Mouse (Mus musculus) heart, embryonic 14.5 days (tissue): ENCODE measurements around the gene Nat8f4. TPM values are rescaled to one million over a fixed set of nuclear protein-coding genes. Genes with fewer than 3 reads are reported as not detected.
"Not testable (repeated sequence)": the region's sequence is repeated elsewhere in the genome, so short reads cannot be mapped to it uniquely, and the experiment has no call there.

ENCODE experiments used
- ATAC-seq: fragments of 200-750 bp; cut with Nextera tagmentation; 2 replicates; pipeline ENCODE4 v1.8.0; 2017; ENCODE audit warnings: low read depth, moderate TSS enrichment; ENCODE audit not compliant: insufficient number of reproducible peaks, insufficient read depth, low FRiP score
- H3K27ac ChIP-seq, 2 experiments: fragments of 200-500 bp in 1 of 2; fragments of 300-500 bp in 1 of 2; sonication (generic) in 1 of 2; replicated peaks in 1 of 2; 2 replicates each; pipeline ENCODE4 v1.5.1; 2012 to 2014; ENCODE audit warnings: low read depth in 2 of 2, low read length in 2 of 2, control low read depth in 1 of 2, mild to moderate bottlenecking in 1 of 2, mixed read lengths in 1 of 2; ENCODE audit not compliant: control insufficient read depth in 1 of 2, insufficient read depth in 1 of 2
- H3K27me3 ChIP-seq: fragments of 300-500 bp; sonication (generic); 2 replicates; pipeline ENCODE4 v1.6.1; 2014; ENCODE audit warnings: mild to moderate bottlenecking, low read length, control low read depth; ENCODE audit not compliant: control insufficient read depth, insufficient read depth
- H3K36me3 ChIP-seq: fragments of 300-500 bp; sonication (generic); 2 replicates; pipeline ENCODE4 v1.6.1; 2014; ENCODE audit warnings: mild to moderate bottlenecking, control low read depth, low read length, mixed read lengths; ENCODE audit not compliant: control insufficient read depth, insufficient read depth
- H3K4me1 ChIP-seq, 2 experiments: fragments of 200-500 bp in 1 of 2; fragments of 300-500 bp in 1 of 2; sonication (generic) in 1 of 2; 2 replicates each; pipeline ENCODE4 v1.6.1; 2012 to 2014; ENCODE audit warnings: low read length in 2 of 2, control low read depth in 1 of 2, mixed read lengths in 1 of 2; ENCODE audit not compliant: control insufficient read depth in 2 of 2, insufficient read depth in 2 of 2
- H3K4me2 ChIP-seq: fragments of 300-500 bp; sonication (generic); 2 replicates; pipeline ENCODE4 v1.6.1; 2014; ENCODE audit warnings: mild to moderate bottlenecking, low read length
- H3K4me3 ChIP-seq, 2 experiments: fragments of 200-500 bp in 1 of 2; fragments of 300-500 bp in 1 of 2; sonication (generic) in 1 of 2; 2 replicates each; pipeline ENCODE4 v1.5.1; 2012 to 2014; ENCODE audit warnings: low read length in 2 of 2, mild to moderate bottlenecking in 2 of 2, control low read depth in 1 of 2, low read depth in 1 of 2, moderate library complexity in 1 of 2; ENCODE audit not compliant: control insufficient read depth in 1 of 2, insufficient read depth in 1 of 2
- H3K9ac ChIP-seq: fragments of 300-500 bp; sonication (generic); 2 replicates; pipeline ENCODE4 v1.6.1; 2014; ENCODE audit warnings: mild to moderate bottlenecking, low read length
- H3K9me3 ChIP-seq: fragments of 300-500 bp; sonication (generic); 2 replicates; pipeline ENCODE4 v1.6.1; 2016; ENCODE audit warnings: low read length, control low read depth; ENCODE audit not compliant: control insufficient read depth
- WGBS: fragments of 180-500 bp; shearing (Covaris S2); extraction: QIAGEN DNeasy Blood & Tissue Kit; methylation state at CpG from one replicate; pipeline ENCODE4 v1.1.7; 2014; 5-methylcytosine and 5-hydroxymethylcytosine counted together
- polyA plus RNA-seq: library from polyadenylated mRNA; unstranded; fragments of >200 nt; fragmentation: Nextera tagmentation; extraction: Ambion mirVana; gene quantifications from 2 replicates; pipeline ENCODE4 v1.2.1, GENCODE M21; 2014

Gene Nat8f4
- polyA plus RNA-seq, 1 experiment from 2014 or later: 2.6 TPM

DNA sequence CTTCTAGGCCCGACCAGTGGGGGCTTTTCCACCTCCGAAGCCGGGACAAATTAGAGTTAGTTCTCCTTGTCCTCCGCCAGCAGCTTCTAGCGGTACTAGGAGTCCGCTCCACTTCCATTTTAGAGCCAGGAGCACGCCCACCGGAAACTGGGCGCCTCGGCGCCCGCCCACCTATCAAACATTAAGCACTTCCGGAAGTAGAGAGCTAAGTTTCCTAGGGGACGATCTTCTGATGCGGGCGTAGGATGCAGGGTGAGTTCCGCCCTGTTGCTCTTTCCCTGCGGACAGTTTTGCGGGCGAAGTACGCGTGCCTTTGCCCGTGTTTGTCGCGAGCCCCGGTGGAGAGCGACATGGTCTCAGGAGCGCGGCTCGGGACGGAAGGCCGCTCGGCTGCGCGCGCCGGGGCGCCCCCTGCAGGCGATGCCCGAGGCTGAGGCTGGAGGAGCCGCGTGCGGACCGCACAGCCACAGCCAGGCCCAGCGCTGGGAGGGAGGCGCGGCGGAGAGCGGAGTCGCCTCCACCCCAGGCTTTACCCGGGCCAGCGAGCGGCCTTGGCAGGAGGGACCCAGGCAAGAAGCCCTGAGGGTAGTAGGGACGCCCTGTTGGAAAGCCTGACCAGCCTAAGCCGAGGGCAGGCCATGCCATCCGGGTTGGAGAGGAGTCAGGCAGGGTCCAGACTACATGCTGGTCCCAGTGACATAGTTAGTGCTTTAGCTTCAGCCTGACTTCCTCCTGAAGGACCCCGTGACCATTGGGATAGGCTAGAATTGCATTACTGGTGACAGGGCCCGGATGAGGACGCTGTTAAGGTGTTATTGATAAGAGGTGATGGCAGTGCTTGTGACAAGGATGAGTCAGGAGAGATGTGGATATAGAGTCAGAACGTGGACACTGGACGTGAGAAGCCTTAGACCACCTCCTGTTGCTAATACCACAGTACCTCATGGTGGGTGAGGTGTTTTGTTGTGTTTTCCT, 11.1 kb upstream of the Nat8f4 start, which contains the start of gene Nat8f1:
Gene Nat8f1, minus strand, starts transcription at position 149 of the 975 bp plus-strand sequence.
- under 1% methylated on average over 60 of the region's 61 CpGs for WGBS
- not testable (repeated sequence) for H3K9me3 ChIP-seq, H3K27me3 ChIP-seq, H3K4me1 ChIP-seq, H3K36me3 ChIP-seq
- H3K4me2 ChIP-seq: peak within 1 kb of the TSS; percentile 78
- H3K9ac ChIP-seq: peak within 1 kb of the TSS; percentile 81
- H3K4me3 ChIP-seq: peak within 1 kb of the TSS; percentile 56 to 82
- peak; percentile 94 for ATAC-seq
- H3K27ac ChIP-seq: peak within 1 kb of the TSS; percentile 76 to 93

DNA sequence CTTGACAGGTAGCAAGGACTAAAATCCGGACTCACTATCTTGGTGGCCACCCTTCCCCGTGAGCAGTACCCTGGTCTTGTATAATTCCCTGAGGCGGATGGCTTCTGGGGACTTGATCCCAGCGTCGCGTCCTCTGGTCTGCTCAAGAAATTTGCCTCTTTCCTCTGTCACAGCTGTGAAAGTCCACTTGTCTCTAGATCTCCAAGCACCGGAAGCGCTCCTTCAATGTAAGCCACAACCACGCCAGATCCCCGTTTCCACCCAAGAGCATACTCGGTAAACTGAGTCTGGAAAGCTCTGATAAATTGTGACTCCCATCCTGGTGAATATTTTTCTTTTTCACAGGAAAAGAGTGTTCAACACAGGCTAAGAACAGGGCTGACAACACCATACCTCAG, 10.5 kb upstream of the Nat8f4 start:
- ATAC-seq: no peak
- Histone ChIP-seq H3K9me3 (no peaks in the 10 kb centered on the region), H3K27me3 (no peaks in the 10 kb centered on the region), H3K9ac (peak overlapping the region; percentile 81), H3K27ac (peak overlapping the region; percentile 76 to 93), H3K4me3 (peak overlapping the region; percentile 56 to 82), H3K4me1 (peaks cover 0 to 8% of the 10 kb centered on the region in 2 experiments; a peak in 2 of 4 replicates), H3K36me3 (no peaks in the 10 kb centered on the region), H3K4me2 (peak overlapping the region; percentile 78)
- WGBS: 4% methylated on average over 11 of the region's 11 CpGs

DNA sequence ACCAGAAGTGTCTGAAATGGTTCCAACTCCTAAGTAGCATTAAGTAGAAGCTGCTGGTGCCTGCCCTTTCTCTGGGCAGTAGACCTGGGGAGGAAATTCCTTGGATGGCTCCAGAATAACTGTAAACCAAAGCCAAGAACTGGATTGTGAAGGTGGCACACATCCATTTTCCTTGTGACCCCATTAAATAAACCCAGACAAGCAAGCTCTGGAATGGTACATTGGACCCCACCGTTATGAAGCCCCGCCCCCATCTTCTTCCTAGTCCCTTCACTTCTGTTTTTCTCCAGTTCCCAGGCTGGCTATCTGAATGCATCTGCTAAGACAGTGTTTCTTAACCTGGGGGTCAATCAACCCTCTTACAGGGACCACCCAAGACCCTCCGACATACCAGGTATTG, 6.9 kb upstream of the Nat8f4 start, which contains the start of gene Tprkb:
Gene Tprkb, plus strand, starts transcription at position 279 of the 400 bp plus-strand sequence.
- H3K36me3 ChIP-seq: no peaks in the 10 kb centered on the region
- H3K9me3 ChIP-seq: no peaks in the 10 kb centered on the region
- H3K27me3 ChIP-seq: no peaks in the 10 kb centered on the region
- no peak within 1 kb of the TSS for H3K27ac ChIP-seq
- H3K4me1 ChIP-seq: peaks cover 0 to 8% of the 10 kb centered on the region in 2 experiments; a peak in 2 of 4 replicates
- no peak for ATAC-seq
- H3K4me3 ChIP-seq: no peak within 1 kb of the TSS
- no peak within 1 kb of the TSS for H3K9ac ChIP-seq
- no peak within 1 kb of the TSS for H3K4me2 ChIP-seq
- 84% methylated on average over 3 of the region's 3 CpGs for WGBS

DNA sequence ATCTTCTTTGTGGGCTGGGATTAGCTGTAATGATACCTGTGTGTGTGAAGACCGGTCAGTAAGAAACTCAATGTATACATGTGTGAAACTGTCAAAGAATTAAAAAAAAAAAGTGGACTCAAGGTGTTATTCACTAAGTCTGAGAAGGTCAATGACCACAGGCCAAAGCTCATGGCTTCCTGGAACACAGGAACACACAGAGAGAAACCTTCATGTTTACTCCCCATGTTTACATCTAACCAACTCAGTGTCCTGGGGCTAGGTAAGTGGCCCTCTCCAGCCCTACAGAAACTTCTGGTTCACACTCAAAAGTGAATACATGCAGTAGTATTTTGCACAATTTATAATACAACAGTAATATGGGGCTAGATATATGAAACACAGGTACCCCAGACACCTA, 5.0 kb upstream of the Nat8f4 start:
- WGBS: 94% methylated on average over 1 of the region's 1 CpGs
- ATAC-seq: no peak
- Histone ChIP-seq H3K27ac (no peak overlapping the region), H3K36me3 (no peaks in the 10 kb centered on the region), H3K4me3 (no peak overlapping the region), H3K9me3 (no peaks in the 10 kb centered on the region), H3K4me2 (no peak overlapping the region), H3K27me3 (no peaks in the 10 kb centered on the region), H3K4me1 (peaks cover 0 to under 1% of the 10 kb centered on the region in 2 experiments; a peak in 1 of 4 replicates), H3K9ac (no peak overlapping the region)

- no peaks in the 10 kb centered on the region for H3K9me3 ChIP-seq
- no peak overlapping the region for H3K4me2 ChIP-seq
- no peak overlapping the region for H3K4me3 ChIP-seq
- no peak for ATAC-seq
- no peaks in the 10 kb centered on the region for H3K27me3 ChIP-seq
- H3K9ac ChIP-seq: no peak overlapping the region
- no peaks in the 10 kb centered on the region for H3K4me1 ChIP-seq
- H3K27ac ChIP-seq: no peak overlapping the region
- H3K36me3 ChIP-seq: no peaks in the 10 kb centered on the region
- 59% methylated on average over 3 of the region's 3 CpGs for WGBS
These were observed 3.7 kb upstream of the Nat8f4 start for GRCm38 (mm10) chr6:85908341-85908740.

DNA sequence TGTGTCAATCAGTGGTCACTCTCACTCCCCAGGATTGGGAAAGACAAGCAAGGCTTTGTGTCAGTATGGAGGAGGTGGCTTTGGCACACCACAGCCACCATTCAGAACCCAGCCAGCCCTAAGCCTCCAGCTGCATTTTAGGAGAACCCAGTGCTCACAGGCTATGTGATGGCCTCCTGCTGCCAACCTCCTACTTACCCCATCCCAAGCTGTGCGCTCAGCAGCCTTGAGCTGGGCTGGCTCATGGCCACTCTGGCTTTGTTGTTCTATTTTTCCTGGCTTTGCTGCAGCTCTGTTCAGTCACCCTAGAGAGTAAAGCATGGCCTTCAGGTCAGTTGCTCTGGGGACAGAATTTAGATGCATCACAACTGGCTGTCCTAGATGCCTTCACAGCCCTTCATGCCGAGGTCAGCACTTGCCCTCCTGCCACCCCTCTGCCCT, 2.2 kb upstream of the Nat8f4 start:
- H3K4me1 ChIP-seq, H3K4me2 ChIP-seq, H3K27ac ChIP-seq, H3K36me3 ChIP-seq, H3K9me3 ChIP-seq, H3K9ac ChIP-seq, H3K4me3 ChIP-seq, H3K27me3 ChIP-seq, ATAC-seq: not testable (repeated sequence)
- WGBS: 57% methylated on average over 2 of the region's 2 CpGs

- Histone ChIP-seq H3K9me3 (no peaks in the 10 kb centered on the region), H3K27ac (no peak overlapping the region), H3K4me2 (no peak overlapping the region), H3K9ac (no peak overlapping the region), H3K4me3 (no peak overlapping the region), H3K4me1 (no peaks in the 10 kb centered on the region), H3K36me3 (no peaks in the 10 kb centered on the region), H3K27me3 (no peaks in the 10 kb centered on the region)
- no peak for ATAC-seq
- WGBS: 73% methylated on average over 2 of the region's 2 CpGs
These were observed 2.4 kb downstream of the Nat8f4 start for GRCm38 (mm10) chr6:85902303-85902702.
